Mouse (Mus musculus) megakaryocyte, embryonic 14.5 days (primary cell): Measurements from ENCODE around the gene Sirpb1a. TPM values are rescaled to one million over a fixed set of nuclear protein-coding genes. Genes with fewer than 3 reads are reported as not detected.
"Not testable (repeated sequence)": the region's sequence is repeated elsewhere in the genome, so short reads cannot be mapped to it uniquely, and the experiment has no call there.

ENCODE experiments used
- H3K27me3 ChIP-seq: replicated peaks from 2 replicates; pipeline ENCODE3; 2012; ENCODE audit warnings: inconsistent platforms
- H3K36me3 ChIP-seq: replicated peaks from 2 replicates; pipeline ENCODE3; 2012; ENCODE audit warnings: low read length, inconsistent platforms, mixed read lengths
- H3K4me1 ChIP-seq: 2 replicates; pipeline ENCODE4 v1.6.1; 2012; ENCODE audit warnings: inconsistent platforms
- H3K4me3 ChIP-seq: replicated peaks from 2 replicates; pipeline ENCODE3; 2012; ENCODE audit warnings: moderate library complexity, mild to moderate bottlenecking, inconsistent platforms
- H3K9me3 ChIP-seq: 2 replicates; pipeline ENCODE4 v1.6.1; 2012; ENCODE audit warnings: inconsistent platforms
- FLI1 ChIP-seq: IDR thresholded peaks from 2 replicates; pipeline ENCODE4 v1.6.1; 2012; ENCODE audit warnings: low read length, inconsistent platforms, mixed read lengths
- GATA1 ChIP-seq: IDR thresholded peaks from 3 replicates; pipeline ENCODE4 v1.6.1; 2012; ENCODE audit warnings: mixed read lengths, low read length, inconsistent platforms, borderline replicate concordance
- polyA plus RNA-seq: library from polyadenylated mRNA; stranded (reverse); fragments of >175 nt; gene quantifications from 2 replicates; pipeline ENCODE4 v1.2.3, GENCODE M21; 2012; ENCODE audit warnings: low replicate concordance; ENCODE audit not compliant: insufficient read depth

Gene Sirpb1a
- not detected in 2 replicates for polyA plus RNA-seq

GRCm38 (mm10) chr3:15426447-15426846 lies at the start of gene Sirpb1a:
TSS of gene Sirpb1a (minus strand) at chr3:15426520.
- not testable (repeated sequence) for H3K4me1 ChIP-seq, H3K4me3 ChIP-seq, H3K27me3 ChIP-seq, H3K9me3 ChIP-seq, H3K36me3 ChIP-seq

- H3K4me1 ChIP-seq, H3K9me3 ChIP-seq, H3K36me3 ChIP-seq, H3K27me3 ChIP-seq, H3K4me3 ChIP-seq: not testable (repeated sequence)
Measured at GRCm38 (mm10) chr3:15474831-15475230, 48.5 kb upstream of the Sirpb1a start.

GRCm38 (mm10) chr3:15470158-15470557 lies 43.8 kb upstream of the Sirpb1a start:
- H3K27me3 ChIP-seq, H3K9me3 ChIP-seq, H3K36me3 ChIP-seq, H3K4me3 ChIP-seq, H3K4me1 ChIP-seq: not testable (repeated sequence)

- H3K36me3 ChIP-seq, H3K4me3 ChIP-seq, H3K27me3 ChIP-seq: not testable (repeated sequence)
Measured at GRCm38 (mm10) chr3:15443936-15444335, 17.6 kb upstream of the Sirpb1a start.

GRCm38 (mm10) chr3:15439844-15440243 lies 13.5 kb upstream of the Sirpb1a start:
- H3K4me3 ChIP-seq, H3K4me1 ChIP-seq, H3K36me3 ChIP-seq, H3K9me3 ChIP-seq, H3K27me3 ChIP-seq: not testable (repeated sequence)

More at GRCm38 (mm10) chr3:15443936-15444335, 17.6 kb upstream of the Sirpb1a start:
- not testable (repeated sequence) for H3K9me3 ChIP-seq, H3K4me1 ChIP-seq

- Histone ChIP-seq H3K9me3 (no peaks in the 10 kb centered on the region), H3K36me3 (no peaks in the 10 kb centered on the region), H3K4me3 (no peak overlapping the region), H3K4me1 (no peaks in the 10 kb centered on the region), H3K27me3 (no peaks in the 10 kb centered on the region)
- TF ChIP-seq FLI1 (no peak), GATA1 (no peak)
Measured at GRCm38 (mm10) chr3:15427917-15428316, 1.6 kb upstream of the Sirpb1a start.

- H3K36me3 ChIP-seq, H3K4me1 ChIP-seq, H3K4me3 ChIP-seq, H3K9me3 ChIP-seq, H3K27me3 ChIP-seq: not testable (repeated sequence)
Measured at GRCm38 (mm10) chr3:15355690-15356089, 70.6 kb downstream of the Sirpb1a start.

GRCm38 (mm10) chr3:15350318-15350717 lies 76.0 kb downstream of the Sirpb1a start:
- H3K36me3 ChIP-seq, H3K4me1 ChIP-seq, H3K4me3 ChIP-seq, H3K9me3 ChIP-seq, H3K27me3 ChIP-seq: not testable (repeated sequence)

GRCm38 (mm10) chr3:15345606-15346005 lies 80.7 kb downstream of the Sirpb1a start:
- not testable (repeated sequence) for H3K4me3 ChIP-seq, H3K9me3 ChIP-seq, H3K36me3 ChIP-seq, H3K4me1 ChIP-seq, H3K27me3 ChIP-seq

- Histone ChIP-seq H3K4me3 (no peak overlapping the region), H3K4me1 (no peaks in the 10 kb centered on the region), H3K9me3 (no peaks in the 10 kb centered on the region), H3K36me3 (no peaks in the 10 kb centered on the region), H3K27me3 (no peaks in the 10 kb centered on the region)
- TF ChIP-seq FLI1 (no peak), GATA1 (no peak)
Measured at GRCm38 (mm10) chr3:15340287-15340686, 86.0 kb downstream of the Sirpb1a start.

- Histone ChIP-seq H3K27me3 (no peaks in the 10 kb centered on the region), H3K36me3 (no peaks in the 10 kb centered on the region), H3K9me3 (no peaks in the 10 kb centered on the region), H3K4me1 (no peaks in the 10 kb centered on the region), H3K4me3 (no peak overlapping the region)
- no peak for TF ChIP-seq GATA1
- no peak for TF ChIP-seq FLI1
Measured at GRCm38 (mm10) chr3:15334182-15334581, 92.1 kb downstream of the Sirpb1a start.

GRCm38 (mm10) chr3:15332063-15332462 lies 94.3 kb downstream of the Sirpb1a start, which contains the start of gene Gm9733:
TSS of gene Gm9733 (minus strand) at chr3:15332302.
- no peak within 1 kb of the TSS for H3K4me3 ChIP-seq
- no peaks in the 10 kb centered on the region for H3K27me3 ChIP-seq
- H3K4me1 ChIP-seq: no peaks in the 10 kb centered on the region
- H3K9me3 ChIP-seq: no peaks in the 10 kb centered on the region
- TF ChIP-seq GATA1 (no peak), FLI1 (no peak)
- H3K36me3 ChIP-seq: no peaks in the 10 kb centered on the region
